Mouse (Mus musculus): ENCODE measurements around the gene Polr3gl.

Polr3gl gene

GRCm38 (mm10) chr3:96597435-96597891 lies 3.5 kb upstream of the Polr3gl start:
- peak; percentile 51 for DNase-seq

GRCm38 (mm10) chr3:96596855-96597254 lies 2.9 kb upstream of the Polr3gl start:
- peak; percentile 40 for DNase-seq

- DNase-seq, result peak; percentile 90
Measured at GRCm38 (mm10) chr3:96596228-96596707, 2.3 kb upstream of the Polr3gl start, which contains the start of gene Ankrd34a. TSS of gene Ankrd34a (plus strand) at chr3:96596636.

- DNase-seq, result peak; percentile 46
Measured at GRCm38 (mm10) chr3:96595661-96596060, 1.7 kb upstream of the Polr3gl start.

GRCm38 (mm10) chr3:96594851-96595250 lies 870 bp upstream of the Polr3gl start:
- DNase-seq, result no peak

- DNase-seq, result peak; percentile 45
Measured at GRCm38 (mm10) chr3:96593374-96593773, 607 bp downstream of the Polr3gl start.

GRCm38 (mm10) chr3:96590657-96591056 lies 3.3 kb downstream of the Polr3gl start:
- no peak for DNase-seq

GRCm38 (mm10) chr3:96583386-96583785 lies 10.6 kb downstream of the Polr3gl start:
- DNase-seq, result no peak

- DNase-seq, result no peak
Measured at GRCm38 (mm10) chr3:96581771-96582515, 12.0 kb downstream of the Polr3gl start.

- DNase-seq, result no peak
Measured at GRCm38 (mm10) chr3:96581141-96581540, 12.8 kb downstream of the Polr3gl start.

- peak; percentile 89 for DNase-seq
Measured at GRCm38 (mm10) chr3:96579885-96580454, 14.0 kb downstream of the Polr3gl start.

GRCm38 (mm10) chr3:96579239-96579750 lies 14.7 kb downstream of the Polr3gl start:
- DNase-seq, result no peak

GRCm38 (mm10) chr3:96578561-96579238 lies 15.3 kb downstream of the Polr3gl start:
- no peak for DNase-seq

GRCm38 (mm10) chr3:96577566-96577965 lies 16.4 kb downstream of the Polr3gl start:
- DNase-seq, result no peak

GRCm38 (mm10) chr3:96576690-96577541 lies 17.1 kb downstream of the Polr3gl start, which contains the start of gene Gm16253:
TSS of gene Gm16253 (plus strand) at chr3:96576984.
- peak; percentile 67 for DNase-seq

- no peak for DNase-seq
Measured at GRCm38 (mm10) chr3:96576005-96576658, 17.8 kb downstream of the Polr3gl start.

- no peak for DNase-seq
Measured at GRCm38 (mm10) chr3:96575272-96575984, 18.6 kb downstream of the Polr3gl start.

GRCm38 (mm10) chr3:96573611-96574511 lies 20.1 kb downstream of the Polr3gl start:
- DNase-seq, result no peak

- no peak for DNase-seq
Measured at GRCm38 (mm10) chr3:96571896-96572698, 21.9 kb downstream of the Polr3gl start.
